Mouse (Mus musculus) mouse trophoblast stem cell (cell line): ENCODE measurements around the gene Ptprg.

Experiments used
- in situ Hi-C, 2 experiments: fragments of 300-500 bp; cut with MseI, MboI; formaldehyde crosslinking; loops; 2 replicates in 1 of 2; 3 replicates in 1 of 2; pipeline ENCODE4 v1.15.1; 2025

The Ptprg gene

GRCm38 (mm10) chr14:11818721-11819120, 265.4 kb downstream of the Ptprg start:
- in situ Hi-C loops, result no loop called here

DNA sequence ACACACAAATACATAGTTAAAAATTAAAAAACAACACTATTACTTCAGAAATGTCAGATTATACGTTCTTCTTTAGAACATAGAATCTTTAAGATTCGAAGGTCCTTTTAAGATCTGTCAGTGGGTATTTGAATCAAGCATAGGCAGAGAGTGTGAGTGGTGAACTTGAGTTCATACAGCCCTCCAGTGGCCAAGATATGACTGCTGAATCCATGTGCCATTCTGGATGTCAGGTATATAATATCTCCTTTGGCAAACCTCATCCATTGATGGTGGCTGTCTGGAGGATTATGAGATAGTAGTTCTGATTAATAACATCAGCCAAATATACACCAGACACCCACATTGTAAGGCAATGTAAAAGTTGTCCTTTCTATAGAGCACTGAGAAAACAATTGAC, 266.0 kb downstream of the Ptprg start:
- in situ Hi-C loops, result no loop called here

- in situ Hi-C loops, result no loop called here
Observed at GRCm38 (mm10) chr14:11822830-11823700, 269.7 kb downstream of the Ptprg start.

- in situ Hi-C loops, result no loop called here
Observed at GRCm38 (mm10) chr14:11823701-11824095, 270.4 kb downstream of the Ptprg start.

GRCm38 (mm10) chr14:11824915-11825314, 271.6 kb downstream of the Ptprg start:
- in situ Hi-C loops, result no loop called here

GRCm38 (mm10) chr14:11825551-11825950, 272.2 kb downstream of the Ptprg start:
- in situ Hi-C loops, result no loop called here

DNA sequence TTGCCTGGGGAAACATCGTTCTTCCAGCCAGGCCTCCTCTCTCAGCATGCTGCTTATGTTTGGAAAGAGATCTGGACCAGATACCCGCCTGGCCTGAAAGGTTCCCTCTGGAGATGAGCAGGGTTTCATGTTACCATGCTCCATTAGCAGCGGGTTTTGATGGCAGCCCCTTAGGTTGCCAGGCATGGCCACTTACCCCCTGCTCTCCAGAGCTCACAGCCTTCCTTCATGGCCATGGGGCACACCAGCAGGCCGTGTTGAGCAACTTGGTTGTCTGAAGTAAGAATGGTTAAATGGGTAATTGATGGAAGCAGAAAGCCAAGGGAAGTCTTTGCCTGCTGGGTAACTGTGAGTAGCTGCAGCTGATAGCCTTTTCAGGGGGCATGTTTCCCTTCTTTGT, 274.8 kb downstream of the Ptprg start:
- in situ Hi-C loops, result no loop called here

- in situ Hi-C loops, result no loop called here
Observed at GRCm38 (mm10) chr14:11833678-11834077, 280.3 kb downstream of the Ptprg start.

GRCm38 (mm10) chr14:11835706-11836445, 282.5 kb downstream of the Ptprg start:
- in situ Hi-C loops, result no loop called here

DNA sequence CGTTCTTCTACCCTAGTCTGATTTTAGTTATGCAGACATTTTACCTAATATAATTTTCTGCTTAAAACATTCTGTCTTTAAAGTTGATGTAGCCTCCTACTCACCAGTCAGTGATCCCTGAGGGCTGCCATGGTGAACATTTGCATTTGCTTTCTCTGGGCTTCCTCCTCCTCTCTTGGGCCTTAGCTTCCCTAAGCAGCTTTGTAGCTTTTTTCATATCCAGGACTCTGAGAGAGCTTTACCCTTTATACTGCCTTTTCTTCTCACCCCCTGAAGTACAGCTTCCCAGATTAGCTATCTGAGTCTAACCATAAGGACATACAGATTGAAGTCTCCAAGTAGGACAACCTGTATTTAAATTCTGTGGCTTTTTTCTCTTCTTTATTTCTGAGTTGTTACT, 284.4 kb downstream of the Ptprg start:
- in situ Hi-C loops, result no loop called here

DNA sequence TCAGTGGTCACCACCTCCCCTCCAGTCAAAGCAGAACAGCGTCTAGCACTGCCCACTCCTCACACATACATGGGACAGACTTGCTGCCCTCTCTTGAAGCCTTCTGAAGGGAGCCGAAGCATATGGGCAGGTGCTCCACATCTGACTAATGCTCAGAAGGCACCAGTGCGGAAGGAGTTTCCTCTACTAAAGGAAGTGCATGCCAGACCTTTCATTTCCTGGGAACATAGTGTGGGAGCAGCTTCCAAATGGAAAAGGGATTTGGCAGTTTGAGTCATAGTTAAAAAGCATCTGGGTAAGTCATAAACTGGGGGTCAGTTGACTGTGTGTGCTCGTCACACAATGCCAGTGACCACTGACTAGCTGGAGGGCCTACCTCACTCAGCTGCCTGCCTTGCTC, 288.3 kb downstream of the Ptprg start:
- in situ Hi-C loops, result no loop called here

- in situ Hi-C loops, result no loop called here
Observed at GRCm38 (mm10) chr14:11852896-11853295, 299.6 kb downstream of the Ptprg start.

GRCm38 (mm10) chr14:11855499-11855898, 302.2 kb downstream of the Ptprg start:
- in situ Hi-C loops, result no loop called here

DNA sequence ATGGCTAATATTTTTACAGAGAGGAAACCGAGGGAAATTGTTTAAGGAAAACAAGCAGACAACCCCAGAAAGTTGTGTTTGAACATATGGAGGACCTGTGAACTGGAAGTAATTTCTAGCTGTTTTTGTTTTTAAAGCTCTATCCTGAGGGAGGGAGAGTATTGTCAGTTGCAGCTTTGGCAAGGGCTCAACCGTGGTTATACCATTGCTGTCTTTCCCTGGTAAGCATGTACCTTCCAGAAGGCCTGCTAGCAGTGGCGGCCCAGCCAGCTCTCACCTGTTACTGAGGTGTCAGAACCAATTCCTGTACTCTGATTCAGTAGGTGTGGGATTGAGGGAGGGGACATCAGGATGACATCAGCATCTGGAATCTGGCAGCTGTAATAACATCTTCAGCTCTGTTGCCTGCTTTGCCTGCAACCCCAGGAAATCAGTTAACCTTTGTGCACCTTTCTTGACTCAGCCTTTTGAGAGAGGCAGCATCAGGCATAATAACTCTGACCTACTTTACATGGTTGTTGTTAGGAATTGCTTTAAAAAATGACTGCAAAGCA, 304.7 kb downstream of the Ptprg start:
- in situ Hi-C loops, result no loop called here

- in situ Hi-C loops, result no loop called here
Observed at GRCm38 (mm10) chr14:11863286-11863685, 310.0 kb downstream of the Ptprg start.

- in situ Hi-C loops, result no loop called here
Observed at GRCm38 (mm10) chr14:11864840-11865239, 311.5 kb downstream of the Ptprg start.

DNA sequence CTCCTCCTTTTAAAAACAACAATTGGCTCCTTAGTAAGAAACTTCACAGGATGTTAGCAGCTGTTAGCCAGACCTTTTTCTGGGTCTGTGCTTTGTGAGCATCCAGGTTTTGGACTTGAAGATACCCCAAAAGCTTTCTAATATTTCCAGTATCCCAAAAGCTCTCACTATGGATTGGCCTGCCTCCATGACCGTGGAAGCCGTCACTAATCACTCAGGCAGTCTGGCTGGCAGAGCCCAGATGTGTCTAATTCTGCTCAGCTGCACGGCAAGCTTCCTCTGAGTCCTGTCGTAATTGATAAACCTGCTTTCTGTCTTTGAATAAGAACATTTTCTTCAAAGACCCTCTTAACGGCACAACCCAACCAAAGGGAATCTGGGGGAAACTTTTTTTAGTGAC, 312.0 kb downstream of the Ptprg start:
- in situ Hi-C loops, result no loop called here

DNA sequence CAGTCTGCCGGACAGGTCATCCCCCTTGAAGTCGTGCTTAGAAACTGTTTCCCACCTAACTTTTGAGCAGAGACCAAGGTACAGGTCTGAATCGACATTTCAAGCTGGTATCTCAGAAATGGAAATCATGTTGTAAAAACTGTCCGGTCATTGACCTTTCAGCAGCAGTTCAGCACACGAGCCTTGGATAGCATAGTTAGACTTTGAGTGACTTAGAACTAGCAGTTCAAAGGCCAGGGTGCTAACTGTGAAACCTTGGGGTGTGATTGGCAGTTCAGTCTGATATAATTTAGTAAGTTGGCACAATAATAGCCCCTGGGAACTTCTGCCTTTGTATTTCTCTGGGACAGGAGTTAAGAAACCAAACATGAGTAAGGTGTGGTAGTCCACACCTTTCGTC, 312.5 kb downstream of the Ptprg start:
- in situ Hi-C loops, result no loop called here

DNA sequence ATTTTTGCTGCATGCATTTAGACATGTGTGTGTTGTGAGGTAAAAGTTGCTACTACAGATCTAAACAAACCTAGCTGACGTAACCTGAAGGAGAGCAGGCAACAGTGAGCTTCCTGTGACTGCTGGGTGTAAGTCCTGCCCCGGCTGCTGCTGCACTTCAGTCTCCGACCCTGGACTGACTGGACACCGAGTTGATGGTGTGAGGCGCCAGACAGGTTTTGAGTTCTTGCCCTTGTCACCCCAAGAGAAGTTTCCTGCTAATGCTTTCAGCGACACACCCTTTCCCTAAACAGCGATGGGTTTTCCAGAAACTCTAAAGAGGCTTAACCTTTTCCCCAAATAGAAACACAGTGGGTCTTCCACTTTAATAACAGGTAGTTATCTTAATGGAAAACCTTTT, 313.1 kb downstream of the Ptprg start:
- in situ Hi-C loops, result no loop called here

GRCm38 (mm10) chr14:11868636-11869035, 315.3 kb downstream of the Ptprg start:
- in situ Hi-C loops, result no loop called here

DNA sequence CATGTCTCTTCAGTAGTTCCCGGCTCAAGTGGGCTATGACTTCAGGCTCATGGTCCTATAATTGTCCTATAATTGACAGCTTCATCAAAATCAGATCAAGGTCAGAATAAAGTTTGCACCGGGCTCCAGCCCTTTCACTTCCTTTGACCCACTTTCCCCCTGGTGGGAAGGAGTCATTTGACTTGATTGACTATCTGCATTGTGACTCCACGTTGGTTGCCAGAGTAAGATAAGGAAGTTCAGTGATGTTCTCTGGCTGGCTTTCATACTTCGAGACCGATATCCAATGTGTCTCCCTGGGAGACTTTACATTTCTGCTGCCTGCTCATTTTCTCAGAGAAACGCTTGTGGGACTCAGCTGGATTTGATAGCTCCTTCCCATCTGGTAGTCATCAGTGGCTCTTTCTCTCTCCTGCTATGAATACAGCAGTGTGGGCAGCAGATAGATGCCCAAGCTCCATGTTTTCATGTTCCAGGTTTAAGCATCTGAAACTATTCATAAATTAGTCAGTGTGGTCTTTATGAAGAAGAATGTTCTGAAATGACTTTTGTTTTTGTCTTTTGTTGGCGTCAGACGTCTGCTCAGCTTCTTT, 318.5 kb downstream of the Ptprg start:
- in situ Hi-C loops, result no loop called here

- in situ Hi-C loops, result no loop called here
Observed at GRCm38 (mm10) chr14:11874266-11874665, 320.9 kb downstream of the Ptprg start.
